Mouse (Mus musculus): Measurements from ENCODE around the gene RPS10-NUDT3. TPM values are rescaled to one million over a fixed set of nuclear protein-coding genes. Genes with fewer than 3 reads are reported as not detected.
A peak's percentile ranks its signal among the peaks of the same experiment; 100 is the strongest.

RPS10-NUDT3 gene
- not detected in 2 replicates for polyA plus RNA-seq (2014; fragmentation: Nextera tagmentation; extraction: Ambion mirVana)

DNA sequence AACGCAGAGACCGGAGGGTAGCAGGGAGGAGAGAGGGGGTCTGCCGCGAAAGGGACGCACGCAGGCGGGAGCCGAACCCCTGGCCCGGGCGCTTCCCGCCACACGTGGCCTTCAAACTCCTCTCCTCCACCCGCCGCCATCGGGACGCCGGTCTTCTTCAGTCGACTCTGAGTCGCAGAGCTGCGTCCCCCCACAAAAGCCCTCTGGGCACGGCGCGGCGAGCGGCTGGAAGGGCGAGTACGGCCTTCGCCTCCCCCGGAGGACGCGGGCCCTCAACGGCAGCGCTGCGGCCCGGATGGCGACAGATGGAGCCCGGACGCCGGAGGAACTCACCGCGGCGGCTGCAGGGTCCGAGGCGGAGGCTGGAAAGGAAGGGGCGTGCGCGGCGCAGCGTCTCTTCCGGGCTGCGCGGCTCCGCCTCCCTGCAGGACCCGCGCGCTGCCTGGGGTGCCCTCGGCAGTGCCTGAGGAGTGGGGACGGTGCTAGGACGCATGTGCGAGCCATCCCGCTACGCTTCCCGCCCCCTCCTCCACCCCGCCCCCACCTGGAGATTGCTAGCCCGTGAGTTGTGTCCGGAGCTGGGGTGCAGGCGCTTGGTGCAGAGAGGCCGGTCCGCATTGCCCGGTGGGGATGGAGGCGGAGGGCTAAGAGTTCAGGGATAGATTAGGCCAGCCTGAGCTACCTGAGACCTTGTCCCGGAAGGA lies at the start of gene RPS10-NUDT3:
TSS of gene RPS10-NUDT3 (minus strand) at position 352 of the 704 bp plus-strand sequence.
- Histone ChIP-seq H3K27me3 (ENCODE audit: control insufficient read depth, insufficient read depth, low read length) (no peaks in the 10 kb centered on the region), H3K4me3 (ENCODE audit: low read depth, low read length) (peak within 1 kb of the TSS; percentile 83), H3K36me3 (ENCODE audit: control insufficient read depth, insufficient read depth, low read length) (peaks cover 40% of the 10 kb centered on the region), H3K9me3 (ENCODE audit: control insufficient read depth, low read depth, low read length) (no peaks in the 10 kb centered on the region), H3K9ac (replicated peaks; ENCODE audit: low read depth, low read length) (peak within 1 kb of the TSS; percentile 82), H3K4me2 (replicated peaks; ENCODE audit: low read depth, low read length) (peak within 1 kb of the TSS; percentile 56), H3K4me1 (ENCODE audit: control insufficient read depth, insufficient read depth, low read length) (peaks cover 28% of the 10 kb centered on the region), H3K27ac (ENCODE audit: low read length) (peak within 1 kb of the TSS; percentile 79)
- under 1% methylated on average over 68 of the region's 72 CpGs for WGBS
- ATAC-seq (ENCODE audit: insufficient number of reproducible peaks, insufficient read depth, low FRiP score, low read depth) = peak; percentile 97

DNA sequence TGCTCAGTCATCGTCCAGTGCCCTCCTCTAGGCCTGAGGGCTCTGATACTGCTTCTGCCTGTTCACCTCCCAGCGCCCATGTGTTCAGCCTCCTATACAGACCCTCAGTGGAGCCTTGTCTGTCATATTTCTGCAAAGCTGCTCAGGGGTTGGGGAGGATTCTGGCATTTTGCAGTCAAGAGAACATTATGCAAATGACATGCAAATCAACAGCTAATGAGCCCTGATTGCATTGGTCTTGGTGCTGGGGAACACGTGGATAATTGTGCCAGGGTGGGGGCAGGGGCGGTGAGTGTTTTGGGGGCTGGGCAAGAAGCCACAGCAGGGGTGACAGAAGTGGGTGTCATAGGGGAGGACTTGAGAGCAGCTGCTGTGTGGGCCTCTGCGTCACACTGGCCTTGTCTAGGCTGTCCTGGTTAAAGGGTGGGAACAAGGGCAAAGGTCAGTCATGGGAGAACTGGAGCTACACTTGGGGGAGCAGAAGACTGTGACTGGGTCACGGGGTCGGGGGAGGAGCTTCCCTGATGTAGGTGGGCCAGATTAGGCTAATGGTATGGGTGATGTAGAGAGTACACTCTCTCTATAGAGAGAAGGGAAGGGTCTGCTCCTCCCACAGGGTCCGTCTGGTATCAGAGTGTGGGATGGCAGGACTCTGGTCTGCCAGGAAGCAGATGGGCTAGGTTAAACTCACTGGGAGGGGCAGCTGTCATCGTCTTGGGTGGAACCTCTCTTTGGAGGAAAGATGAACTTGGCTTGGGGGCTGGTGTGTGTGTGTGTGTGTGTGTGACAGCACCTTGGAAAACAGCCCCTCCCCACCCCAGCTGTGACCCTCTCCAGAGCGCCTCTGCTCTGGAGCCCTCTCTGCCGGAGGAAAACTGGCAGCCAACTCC lies 44.1 kb upstream of the RPS10-NUDT3 start:
- ATAC-seq (ENCODE audit: insufficient number of reproducible peaks, insufficient read depth, low FRiP score, low read depth) = no peak; the same call in 1 of the 2 replicates
- no peaks in the 10 kb centered on the region for H3K4me1 ChIP-seq (ENCODE audit: control insufficient read depth, insufficient read depth, low read length)
- H3K9me3 ChIP-seq (ENCODE audit: control insufficient read depth, low read depth, low read length) = no peaks in the 10 kb centered on the region
- H3K27ac ChIP-seq (ENCODE audit: low read length) = no peak overlapping the region
- no peak overlapping the region for H3K9ac ChIP-seq (replicated peaks; ENCODE audit: low read depth, low read length)
- H3K36me3 ChIP-seq (ENCODE audit: control insufficient read depth, insufficient read depth, low read length) = no peaks in the 10 kb centered on the region
- H3K27me3 ChIP-seq (ENCODE audit: control insufficient read depth, insufficient read depth, low read length) = no peaks in the 10 kb centered on the region
- no peak overlapping the region for H3K4me2 ChIP-seq (replicated peaks; ENCODE audit: low read depth, low read length)
- no peak overlapping the region for H3K4me3 ChIP-seq (ENCODE audit: low read depth, low read length)
- 46% methylated on average over 11 of the region's 11 CpGs for WGBS

DNA sequence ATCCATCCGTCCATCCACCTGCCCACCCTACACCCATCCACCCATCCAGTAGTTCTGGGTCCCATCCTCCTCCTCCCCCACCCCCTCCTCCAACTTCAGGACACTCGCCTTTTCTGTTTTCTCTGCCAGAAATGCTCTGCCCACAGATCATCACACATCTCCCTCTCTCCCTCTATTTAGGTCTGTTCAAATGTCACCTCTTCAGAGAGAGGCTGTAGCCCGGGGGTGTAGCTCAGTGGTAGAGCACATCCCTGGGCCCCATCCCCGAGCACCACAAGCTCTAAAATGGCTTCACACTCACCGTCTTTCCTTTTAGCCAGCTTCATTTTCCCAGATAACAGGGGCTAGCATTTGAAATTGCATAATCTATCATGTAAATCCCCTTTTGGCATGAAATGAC lies 42.7 kb upstream of the RPS10-NUDT3 start:
- Histone ChIP-seq H3K9me3 (ENCODE audit: control insufficient read depth, low read depth, low read length) (no peaks in the 10 kb centered on the region), H3K4me3 (ENCODE audit: low read depth, low read length) (no peak overlapping the region), H3K36me3 (ENCODE audit: control insufficient read depth, insufficient read depth, low read length) (no peaks in the 10 kb centered on the region), H3K27me3 (ENCODE audit: control insufficient read depth, insufficient read depth, low read length) (no peaks in the 10 kb centered on the region), H3K4me1 (ENCODE audit: control insufficient read depth, insufficient read depth, low read length) (no peaks in the 10 kb centered on the region), H3K27ac (ENCODE audit: low read length) (no peak overlapping the region), H3K4me2 (replicated peaks; ENCODE audit: low read depth, low read length) (no peak overlapping the region), H3K9ac (replicated peaks; ENCODE audit: low read depth, low read length) (no peak overlapping the region)
- no peak for ATAC-seq (ENCODE audit: insufficient number of reproducible peaks, insufficient read depth, low FRiP score, low read depth)
- 78% methylated on average over 5 of the region's 5 CpGs for WGBS

DNA sequence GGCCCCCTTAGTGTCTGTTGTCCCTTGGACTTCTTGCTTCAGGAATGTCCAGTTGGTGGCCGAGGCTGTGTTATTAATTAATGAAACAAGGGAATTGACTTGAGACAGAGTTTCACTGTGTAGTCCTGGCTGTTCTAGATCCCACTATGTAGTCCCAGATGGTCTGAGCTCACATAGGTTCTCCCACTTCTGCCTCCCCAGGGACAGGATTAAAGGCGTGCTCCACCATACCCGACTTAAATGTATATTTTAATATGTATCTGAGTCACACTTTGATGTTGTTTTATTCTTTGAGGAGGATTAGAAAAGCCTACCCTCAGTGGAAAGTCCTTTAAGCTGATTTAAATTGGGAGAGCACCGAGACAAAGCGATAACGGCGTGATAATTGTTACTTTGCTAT lies 41.2 kb upstream of the RPS10-NUDT3 start:
- Histone ChIP-seq H3K36me3 (ENCODE audit: control insufficient read depth, insufficient read depth, low read length) (no peaks in the 10 kb centered on the region), H3K9ac (replicated peaks; ENCODE audit: low read depth, low read length) (no peak overlapping the region), H3K9me3 (ENCODE audit: control insufficient read depth, low read depth, low read length) (no peaks in the 10 kb centered on the region), H3K27ac (ENCODE audit: low read length) (no peak overlapping the region), H3K4me3 (ENCODE audit: low read depth, low read length) (no peak overlapping the region), H3K4me1 (ENCODE audit: control insufficient read depth, insufficient read depth, low read length) (no peaks in the 10 kb centered on the region), H3K4me2 (replicated peaks; ENCODE audit: low read depth, low read length) (no peak overlapping the region), H3K27me3 (ENCODE audit: control insufficient read depth, insufficient read depth, low read length) (no peaks in the 10 kb centered on the region)
- ATAC-seq (ENCODE audit: insufficient number of reproducible peaks, insufficient read depth, low FRiP score, low read depth) = no peak
- 57% methylated on average over 7 of the region's 7 CpGs for WGBS

- H3K36me3 ChIP-seq (ENCODE audit: control insufficient read depth, insufficient read depth, low read length) = no peaks in the 10 kb centered on the region
- H3K9me3 ChIP-seq (ENCODE audit: control insufficient read depth, low read depth, low read length) = no peaks in the 10 kb centered on the region
- H3K27me3 ChIP-seq (ENCODE audit: control insufficient read depth, insufficient read depth, low read length) = no peaks in the 10 kb centered on the region
- H3K9ac ChIP-seq (replicated peaks; ENCODE audit: low read depth, low read length) = no peak overlapping the region
- no peak overlapping the region for H3K27ac ChIP-seq (ENCODE audit: low read length)
- no peak for ATAC-seq (ENCODE audit: insufficient number of reproducible peaks, insufficient read depth, low FRiP score, low read depth)
- no peak overlapping the region for H3K4me2 ChIP-seq (replicated peaks; ENCODE audit: low read depth, low read length)
- no peaks in the 10 kb centered on the region for H3K4me1 ChIP-seq (ENCODE audit: control insufficient read depth, insufficient read depth, low read length)
- 63% methylated on average over 9 of the region's 9 CpGs for WGBS
- H3K4me3 ChIP-seq (ENCODE audit: low read depth, low read length) = no peak overlapping the region
Measured at GRCm38 (mm10) chr17:27675453-27675852, 40.4 kb upstream of the RPS10-NUDT3 start.

DNA sequence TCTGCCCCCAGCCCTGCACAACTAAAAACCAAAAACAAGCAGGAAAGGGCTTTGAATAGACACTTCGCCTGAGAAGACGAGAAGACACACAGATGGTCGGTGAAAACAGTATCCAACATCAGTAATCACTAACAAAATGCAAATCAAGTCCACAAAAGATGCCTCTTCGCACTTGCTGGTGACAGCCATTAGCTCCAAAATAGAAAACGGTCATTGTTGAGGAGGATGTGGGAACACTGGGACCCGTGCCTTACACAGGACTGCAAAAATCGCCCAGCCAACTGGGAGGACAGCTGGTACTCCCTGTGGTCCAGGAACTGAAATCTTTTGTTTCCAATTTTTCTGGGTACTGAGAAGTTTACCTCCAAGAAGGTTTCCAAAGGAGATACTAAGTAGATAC lies 38.9 kb upstream of the RPS10-NUDT3 start:
- WGBS = 87% methylated on average over 7 of the region's 7 CpGs
- Histone ChIP-seq H3K27me3 (ENCODE audit: control insufficient read depth, insufficient read depth, low read length) (no peaks in the 10 kb centered on the region), H3K4me2 (replicated peaks; ENCODE audit: low read depth, low read length) (no peak overlapping the region), H3K36me3 (ENCODE audit: control insufficient read depth, insufficient read depth, low read length) (no peaks in the 10 kb centered on the region), H3K9me3 (ENCODE audit: control insufficient read depth, low read depth, low read length) (no peaks in the 10 kb centered on the region), H3K27ac (ENCODE audit: low read length) (no peak overlapping the region), H3K4me1 (ENCODE audit: control insufficient read depth, insufficient read depth, low read length) (no peaks in the 10 kb centered on the region), H3K4me3 (ENCODE audit: low read depth, low read length) (no peak overlapping the region), H3K9ac (replicated peaks; ENCODE audit: low read depth, low read length) (no peak overlapping the region)
- ATAC-seq (ENCODE audit: insufficient number of reproducible peaks, insufficient read depth, low FRiP score, low read depth) = no peak

DNA sequence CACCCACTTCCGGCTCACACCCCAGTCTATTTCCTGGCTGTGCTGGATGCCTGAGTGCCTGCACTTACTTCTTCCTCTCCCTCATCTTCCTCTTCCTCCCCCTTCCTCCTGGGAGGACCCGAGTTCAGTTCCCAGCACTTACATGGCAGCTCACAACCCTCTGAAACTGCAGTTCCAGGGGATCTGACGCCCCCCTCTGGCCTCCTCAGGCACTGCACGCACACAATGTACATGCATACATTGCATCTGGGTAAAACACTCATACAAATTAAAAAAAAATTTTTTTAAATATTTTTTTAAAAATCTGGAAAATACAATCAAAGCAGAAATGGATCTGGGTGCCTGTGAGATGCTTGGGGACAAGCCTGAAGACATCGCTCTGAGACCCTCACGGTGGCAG lies 36.7 kb upstream of the RPS10-NUDT3 start:
- ATAC-seq (ENCODE audit: insufficient number of reproducible peaks, insufficient read depth, low FRiP score, low read depth) = no peak
- no peaks in the 10 kb centered on the region for H3K27me3 ChIP-seq (ENCODE audit: control insufficient read depth, insufficient read depth, low read length)
- H3K36me3 ChIP-seq (ENCODE audit: control insufficient read depth, insufficient read depth, low read length) = no peaks in the 10 kb centered on the region
- no peak overlapping the region for H3K4me2 ChIP-seq (replicated peaks; ENCODE audit: low read depth, low read length)
- H3K4me3 ChIP-seq (ENCODE audit: low read depth, low read length) = no peak overlapping the region
- no peak overlapping the region for H3K27ac ChIP-seq (ENCODE audit: low read length)
- H3K4me1 ChIP-seq (ENCODE audit: control insufficient read depth, insufficient read depth, low read length) = no peaks in the 10 kb centered on the region
- H3K9me3 ChIP-seq (ENCODE audit: control insufficient read depth, low read depth, low read length) = no peaks in the 10 kb centered on the region
- no peak overlapping the region for H3K9ac ChIP-seq (replicated peaks; ENCODE audit: low read depth, low read length)
- WGBS = 81% methylated on average over 6 of the region's 6 CpGs

DNA sequence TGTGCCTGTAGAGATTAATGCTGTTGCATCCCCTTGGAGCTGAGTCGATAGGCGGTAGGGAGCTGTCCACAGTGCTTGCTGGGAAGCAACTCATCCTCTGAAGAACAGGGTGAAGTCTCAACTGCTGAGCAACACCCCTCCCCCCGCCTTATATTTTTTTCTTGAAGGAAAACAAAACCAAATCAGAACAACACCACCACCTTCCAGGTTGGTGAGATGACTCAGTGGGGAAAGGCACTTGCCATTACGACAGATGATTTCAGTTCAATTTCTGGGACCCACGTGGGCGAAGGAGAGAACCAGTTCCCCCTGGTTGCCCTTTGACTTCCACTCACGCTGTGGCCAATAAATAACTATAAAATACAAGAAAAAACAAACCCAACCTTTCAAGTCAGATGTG lies 23.7 kb upstream of the RPS10-NUDT3 start:
- H3K27me3 ChIP-seq (ENCODE audit: control insufficient read depth, insufficient read depth, low read length) = peaks cover 13% of the 10 kb centered on the region; the same call in 1 of the 2 replicates
- no peak overlapping the region for H3K27ac ChIP-seq (ENCODE audit: low read length)
- H3K4me2 ChIP-seq (replicated peaks; ENCODE audit: low read depth, low read length) = no peak overlapping the region
- H3K4me1 ChIP-seq (ENCODE audit: control insufficient read depth, insufficient read depth, low read length) = peaks cover 9% of the 10 kb centered on the region; the same call in 1 of the 2 replicates
- WGBS = 67% methylated on average over 7 of the region's 7 CpGs
- no peaks in the 10 kb centered on the region for H3K9me3 ChIP-seq (ENCODE audit: control insufficient read depth, low read depth, low read length)
- H3K9ac ChIP-seq (replicated peaks; ENCODE audit: low read depth, low read length) = no peak overlapping the region
- H3K36me3 ChIP-seq (ENCODE audit: control insufficient read depth, insufficient read depth, low read length) = no peaks in the 10 kb centered on the region
- ATAC-seq (ENCODE audit: insufficient number of reproducible peaks, insufficient read depth, low FRiP score, low read depth) = no peak
- no peak overlapping the region for H3K4me3 ChIP-seq (ENCODE audit: low read depth, low read length)
